Mouse (Mus musculus) intestine, embryonic 14.5 days (tissue): Measurements from ENCODE around the gene Vmn2r21. TPM values are rescaled to one million over a fixed set of nuclear protein-coding genes. Genes with fewer than 3 reads are reported as not detected.
"Not testable (repeated sequence)": the region's sequence is repeated elsewhere in the genome, so short reads cannot be mapped to it uniquely, and the experiment has no call there.

ENCODE experiments used
- ATAC-seq: fragments of 200-750 bp; cut with Nextera tagmentation; replicated peaks from 2 replicates; pipeline ENCODE4 v1.8.0; 2017; ENCODE audit warnings: low read depth, moderate number of reproducible peaks, moderate TSS enrichment, moderate library complexity; ENCODE audit not compliant: low FRiP score, low TSS enrichment
- DNase-seq: peaks from one replicate; pipeline ENCODE4 v3.0.0-alpha.2; 2018; ENCODE audit warnings: low spot score
- H3K27ac ChIP-seq: fragments of 300-500 bp; sonication (generic); 2 replicates; pipeline ENCODE4 v1.5.1; 2014; ENCODE audit warnings: low read depth, mild to moderate bottlenecking, control low read depth
- H3K27me3 ChIP-seq: fragments of 300-500 bp; sonication (generic); replicated peaks from 2 replicates; pipeline ENCODE4 v1.6.1; 2014; ENCODE audit warnings: low read length, control low read depth; ENCODE audit not compliant: control insufficient read depth, insufficient read depth
- H3K36me3 ChIP-seq: fragments of 300-500 bp; sonication (generic); 2 replicates; pipeline ENCODE4 v1.6.1; 2014; ENCODE audit warnings: low read length, control low read depth; ENCODE audit not compliant: control insufficient read depth, insufficient read depth
- H3K4me1 ChIP-seq: fragments of 300-500 bp; sonication (generic); replicated peaks from 2 replicates; pipeline ENCODE4 v1.6.1; 2014; ENCODE audit warnings: low read length, control low read depth, mixed read lengths; ENCODE audit not compliant: control insufficient read depth, insufficient read depth
- H3K4me2 ChIP-seq: fragments of 300-500 bp; sonication (generic); 2 replicates; pipeline ENCODE4 v1.6.1; 2014; ENCODE audit warnings: low read length
- H3K4me3 ChIP-seq: fragments of 300-500 bp; sonication (generic); 2 replicates; pipeline ENCODE4 v1.5.1; 2014; ENCODE audit warnings: low read depth, low read length, control low read depth, mixed read lengths
- H3K9ac ChIP-seq: fragments of 300-500 bp; sonication (generic); 2 replicates; pipeline ENCODE4 v1.6.1; 2014; ENCODE audit warnings: mild to moderate bottlenecking, low read length
- H3K9me3 ChIP-seq: fragments of 300-500 bp; sonication (generic); 2 replicates; pipeline ENCODE4 v1.6.1; 2016; ENCODE audit warnings: low read length, control low read depth; ENCODE audit not compliant: control insufficient read depth
- WGBS: fragments of 180-500 bp; shearing (Covaris S2); extraction: QIAGEN DNeasy Blood & Tissue Kit; methylation state at CpG from one replicate; pipeline ENCODE4 v1.1.7; 2014; 5-methylcytosine and 5-hydroxymethylcytosine counted together
- polyA plus RNA-seq: library from polyadenylated mRNA; unstranded; fragments of >200 nt; fragmentation: Nextera tagmentation; extraction: Ambion mirVana; gene quantifications from 2 replicates; pipeline ENCODE4 v1.2.1, GENCODE M21; 2014

Gene Vmn2r21
- polyA plus RNA-seq, result not detected in 2 replicates

DNA sequence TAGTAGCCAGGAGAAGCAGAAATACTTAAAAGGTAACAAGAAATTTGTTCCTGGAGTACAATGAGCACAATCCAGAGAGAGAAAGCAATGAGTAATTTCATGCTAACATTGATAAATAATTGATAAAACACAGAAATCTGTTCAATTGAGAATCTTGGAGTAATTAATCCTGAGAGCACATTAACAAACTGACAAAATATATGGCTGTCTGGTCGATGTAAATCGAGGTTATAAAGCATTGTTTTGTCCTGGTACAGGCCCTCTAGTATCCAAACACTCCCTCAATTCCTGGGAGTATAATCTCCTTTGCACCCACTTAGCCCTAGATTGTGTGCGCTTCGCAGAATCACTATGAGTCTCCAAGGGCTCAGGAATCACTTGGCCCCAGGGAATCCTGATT lies at the start of gene Vmn2r21:
TSS of gene Vmn2r21 (minus strand) at position 101 of the 400 bp plus-strand sequence.
- H3K4me1 ChIP-seq, ATAC-seq, H3K27me3 ChIP-seq, H3K4me3 ChIP-seq, H3K36me3 ChIP-seq, DNase-seq, H3K27ac ChIP-seq, H3K9me3 ChIP-seq, H3K4me2 ChIP-seq, H3K9ac ChIP-seq: not testable (repeated sequence)
- no CpG with 5 or more reads among the region's 4 CpGs for WGBS

DNA sequence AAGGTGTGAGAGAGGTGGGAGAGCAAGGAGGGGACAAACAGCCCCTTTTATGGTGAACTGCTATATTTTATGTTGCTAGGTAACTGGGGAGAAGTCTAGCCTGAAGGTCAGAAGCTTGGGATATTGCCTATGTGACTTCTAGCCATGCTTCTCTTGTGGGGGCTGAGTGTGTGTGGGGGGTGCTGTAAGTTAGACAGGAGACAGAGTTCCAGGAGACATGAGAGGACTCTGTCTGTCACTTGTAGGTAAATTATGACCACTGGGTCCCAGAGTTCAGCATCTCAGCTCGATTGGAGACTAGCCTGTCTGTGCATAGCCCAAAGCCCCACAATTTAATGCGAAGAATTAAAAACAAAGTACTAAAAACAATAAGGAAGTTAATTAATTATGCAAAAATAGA lies 41.5 kb upstream of the Vmn2r21 start:
- not testable (repeated sequence) for ATAC-seq, DNase-seq, H3K4me1 ChIP-seq, H3K27me3 ChIP-seq, H3K9me3 ChIP-seq, H3K36me3 ChIP-seq, H3K4me2 ChIP-seq, H3K4me3 ChIP-seq, H3K27ac ChIP-seq, H3K9ac ChIP-seq
- whole genome bisulfite sequencing, result no CpG with 5 or more reads among the region's 2 CpGs

DNA sequence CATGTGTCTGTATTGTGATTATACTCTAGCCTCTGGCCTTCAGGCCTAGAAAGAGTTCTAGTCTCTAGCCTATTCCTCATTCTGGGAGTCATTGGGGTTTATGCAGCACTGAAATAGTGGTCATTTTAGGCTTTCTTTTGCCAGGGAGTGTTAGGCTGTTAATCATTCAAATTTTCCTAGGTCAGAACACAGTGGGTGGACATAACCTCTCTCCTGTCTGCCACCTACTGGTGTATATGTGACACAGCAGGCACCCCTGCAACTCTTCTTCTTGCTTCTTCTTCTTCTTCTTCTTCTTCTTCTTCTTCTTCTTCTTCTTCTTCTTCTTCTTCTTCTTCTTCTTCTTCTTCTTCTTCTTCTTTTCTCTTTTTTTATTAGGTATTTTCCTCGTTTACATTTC lies 6.5 kb upstream of the Vmn2r21 start:
- not testable (repeated sequence) for H3K4me2 ChIP-seq, DNase-seq, H3K4me3 ChIP-seq, H3K27me3 ChIP-seq, H3K4me1 ChIP-seq, H3K9ac ChIP-seq, ATAC-seq, H3K27ac ChIP-seq, H3K9me3 ChIP-seq, H3K36me3 ChIP-seq
- no CpG with 5 or more reads among the region's 1 CpGs for WGBS

DNA sequence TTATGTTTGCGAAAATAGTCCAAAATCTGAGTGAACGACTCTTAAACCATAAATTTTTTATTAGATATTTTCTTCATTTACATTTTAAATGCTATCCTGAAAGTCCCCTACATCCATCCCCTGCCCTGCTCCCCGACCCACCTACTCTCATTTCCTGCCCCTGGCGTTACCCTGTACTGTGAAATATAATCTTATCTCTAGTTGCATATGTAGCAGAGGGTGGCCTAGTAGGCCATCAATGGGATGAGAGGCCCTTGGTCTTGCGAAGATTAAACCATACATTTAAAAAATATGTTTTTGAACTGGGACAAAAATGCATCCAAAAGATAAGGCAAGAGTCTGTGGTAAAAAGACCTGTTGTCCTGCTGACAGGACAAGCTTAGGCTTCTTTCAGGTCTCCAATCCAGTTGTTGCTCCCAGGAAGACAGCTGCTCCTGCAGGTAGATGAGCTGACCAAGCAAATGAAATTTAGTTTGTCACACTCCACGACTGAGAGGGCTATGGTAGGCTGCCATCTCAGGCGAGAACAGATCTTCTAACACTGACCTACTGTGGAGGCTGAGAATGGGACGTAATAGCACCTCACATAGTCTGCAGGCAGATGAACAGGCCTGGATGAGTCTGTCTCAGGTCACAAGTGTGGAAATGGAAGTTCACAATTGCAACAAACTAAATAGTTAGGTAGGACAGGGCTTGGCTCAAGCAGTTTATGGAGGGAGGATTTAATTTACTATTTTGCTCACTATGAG lies 10.8 kb downstream of the Vmn2r21 start:
- WGBS, result no CpG with 5 or more reads among the region's 8 CpGs

DNA sequence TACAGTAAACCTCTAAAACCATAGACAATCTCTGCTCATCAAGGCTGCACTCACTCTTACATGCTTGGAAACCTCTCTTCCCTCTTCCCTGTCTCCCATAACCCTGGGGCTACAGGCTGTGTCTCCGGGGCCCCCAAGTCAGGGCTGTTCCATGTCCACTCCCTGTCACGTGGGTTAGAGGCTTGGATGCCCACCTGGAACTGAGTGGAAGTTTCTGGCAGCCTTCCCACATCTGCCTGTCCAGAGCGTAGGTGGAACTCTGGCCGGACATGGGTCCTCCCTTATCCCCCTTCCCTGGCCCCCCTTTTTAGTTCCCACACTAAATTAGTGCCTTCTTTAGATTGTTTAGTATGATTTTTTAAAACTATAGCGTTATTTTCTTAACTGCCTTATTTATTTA lies 60.2 kb downstream of the Vmn2r21 start:
- H3K27ac ChIP-seq, H3K4me2 ChIP-seq, H3K9me3 ChIP-seq, H3K9ac ChIP-seq, ATAC-seq, DNase-seq, H3K4me1 ChIP-seq, H3K36me3 ChIP-seq, H3K27me3 ChIP-seq, H3K4me3 ChIP-seq: not testable (repeated sequence)
- WGBS, result no CpG with 5 or more reads among the region's 5 CpGs

More for the DNA sequence above, 10.8 kb downstream of the Vmn2r21 start:
- H3K27ac ChIP-seq, DNase-seq, H3K4me2 ChIP-seq, H3K27me3 ChIP-seq, H3K36me3 ChIP-seq, ATAC-seq, H3K4me3 ChIP-seq, H3K9ac ChIP-seq, H3K4me1 ChIP-seq, H3K9me3 ChIP-seq: not testable (repeated sequence)

DNA sequence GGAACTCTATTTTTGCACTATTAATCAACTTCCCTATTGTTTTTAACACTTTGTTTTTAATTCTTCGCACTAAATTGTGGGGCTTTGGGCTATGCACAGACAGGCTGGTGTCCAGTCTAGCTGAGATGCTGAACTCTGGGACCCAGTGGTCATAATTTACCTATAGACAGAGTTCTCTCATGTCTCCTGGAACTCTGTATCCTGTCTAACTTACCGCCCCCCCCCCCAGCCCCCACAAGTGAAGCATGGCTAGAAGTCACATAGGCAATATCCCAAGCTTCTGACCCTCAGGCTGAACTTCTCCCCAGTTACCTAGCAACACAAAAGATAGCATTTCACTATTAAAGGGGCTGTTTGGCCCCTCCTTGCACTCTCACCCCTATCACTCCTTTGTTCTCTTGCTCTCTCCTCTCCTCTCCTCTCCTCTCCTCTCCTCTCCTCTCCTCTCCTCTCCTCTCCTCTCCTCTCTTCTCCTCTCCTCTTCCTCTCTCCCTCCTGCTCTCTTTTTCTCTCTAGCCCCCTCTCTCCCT lies 60.7 kb downstream of the Vmn2r21 start:
- H3K4me1 ChIP-seq, H3K36me3 ChIP-seq, H3K9ac ChIP-seq, DNase-seq, H3K27me3 ChIP-seq, H3K4me2 ChIP-seq, H3K4me3 ChIP-seq, H3K27ac ChIP-seq, ATAC-seq, H3K9me3 ChIP-seq: not testable (repeated sequence)
- WGBS, result no CpG with 5 or more reads among the region's 2 CpGs

DNA sequence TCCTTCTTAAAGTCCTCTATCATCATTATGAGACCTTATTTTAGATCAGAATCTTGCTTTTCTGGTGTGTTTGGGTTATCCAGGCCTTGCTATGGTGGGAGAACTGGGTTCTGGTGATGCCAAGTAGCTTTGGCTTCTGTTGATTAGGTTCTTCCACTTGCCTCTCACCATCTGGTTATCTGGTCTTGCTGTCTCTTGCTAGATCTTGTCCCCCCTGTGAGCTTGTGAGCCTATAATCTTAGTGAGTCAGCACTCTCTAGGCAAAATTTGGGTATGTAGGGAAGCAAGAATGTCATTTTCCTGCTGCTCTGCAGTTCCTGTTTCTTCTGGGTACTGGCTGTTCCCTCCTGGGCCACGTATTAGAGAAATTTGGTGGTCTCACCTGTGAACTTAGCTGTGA lies 64.6 kb downstream of the Vmn2r21 start:
- DNase-seq, ATAC-seq, H3K4me2 ChIP-seq, H3K4me3 ChIP-seq, H3K9me3 ChIP-seq, H3K4me1 ChIP-seq, H3K27me3 ChIP-seq, H3K9ac ChIP-seq, H3K27ac ChIP-seq, H3K36me3 ChIP-seq: not testable (repeated sequence)
- WGBS, result no CpG with 5 or more reads among the region's 1 CpGs
